Mouse (Mus musculus) monocyte, adult 59 days (primary cell): ENCODE measurements around the gene Dap. TPM values are rescaled to one million over a fixed set of nuclear protein-coding genes. Genes with fewer than 3 reads are reported as not detected.

Experiments used
- total RNA-seq, 2 experiments: library from RNA; stranded (reverse); gene quantifications; one replicate each; pipeline ENCODE4 v1.2.4; 2023

Dap gene
- 10 to 100 TPM; 64.5 to 71.7 TPM for total RNA-seq

DNA sequence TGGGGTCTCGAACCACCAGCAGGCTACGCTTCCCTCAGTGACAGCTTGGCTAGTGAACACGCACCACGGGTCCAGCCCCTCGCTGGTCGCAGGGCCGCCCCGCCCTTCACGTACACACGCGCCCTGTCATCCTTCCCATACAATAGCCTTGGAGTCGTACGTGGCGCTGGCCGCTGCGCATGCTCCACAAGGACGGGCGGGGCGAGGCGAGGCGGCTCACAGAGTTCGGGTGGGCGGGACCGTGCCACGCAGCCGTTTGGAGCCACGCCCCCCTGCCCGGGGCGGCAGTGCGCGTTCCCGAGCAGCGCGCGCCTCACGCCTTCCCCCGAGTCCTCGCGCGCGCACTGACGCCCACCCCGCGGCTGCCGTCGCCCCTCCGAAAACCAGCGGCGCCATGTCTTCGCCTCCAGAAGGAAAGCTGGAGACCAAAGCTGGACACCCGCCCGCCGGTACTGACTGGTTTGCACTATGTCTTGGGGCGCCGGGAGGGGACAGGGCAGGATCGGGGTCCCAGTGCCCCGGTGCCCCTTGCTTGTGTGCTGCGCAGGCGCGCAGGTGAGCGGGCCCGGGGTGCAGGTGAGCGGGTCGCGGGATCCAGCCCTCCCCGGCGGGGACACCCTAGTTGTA lies at the start of gene Dap:
Gene Dap, plus strand, starts transcription at position 180 of the 627 bp plus-strand sequence.

Other genes starting within 250 kb of the Dap start
- gene Ankrd33b, start 143.4 kb downstream of the Dap start, total RNA-seq: 1 to 10 TPM; 2.6 to 3.9 TPM
- gene Ropn1l, start 229.4 kb downstream of the Dap start, total RNA-seq: 1 to 10 TPM; 1.9 to 2.5 TPM